Mouse (Mus musculus) left cerebral cortex, adult 9 months (tissue): ENCODE measurements around the gene Hdac9.
"Not testable (repeated sequence)": the region's sequence is repeated elsewhere in the genome, so short reads cannot be mapped to it uniquely, and the experiment has no call there.

ENCODE experiments used
- DNase-seq, 2 experiments: peaks; one replicate each; pipeline ENCODE4 v3.0.0; 2022; ENCODE audit warnings: low spot score in 2 of 2

Hdac9 gene

DNA sequence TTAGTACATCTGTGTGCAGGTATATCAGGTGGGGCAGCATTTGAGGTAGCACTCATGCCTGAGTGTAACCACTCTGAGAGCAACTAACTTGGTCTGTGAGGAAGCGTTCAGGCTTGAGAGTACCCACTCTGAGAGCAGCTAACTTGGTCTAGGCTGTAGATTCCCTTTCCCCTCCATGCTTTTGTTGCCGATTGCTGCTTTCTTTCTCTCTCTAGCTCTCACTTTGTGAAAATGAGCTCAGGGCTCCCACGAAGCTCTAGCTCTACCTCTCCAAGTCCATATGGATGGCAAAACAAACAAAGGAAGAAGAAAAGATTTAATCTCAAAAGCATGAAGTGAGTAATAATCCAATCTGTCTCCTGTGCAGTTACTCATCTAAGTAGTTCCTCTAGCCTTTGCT, 421.0 kb downstream of the Hdac9 start:
- peak in 1 of 2 experiments; percentile 47 for DNase-seq

DNA sequence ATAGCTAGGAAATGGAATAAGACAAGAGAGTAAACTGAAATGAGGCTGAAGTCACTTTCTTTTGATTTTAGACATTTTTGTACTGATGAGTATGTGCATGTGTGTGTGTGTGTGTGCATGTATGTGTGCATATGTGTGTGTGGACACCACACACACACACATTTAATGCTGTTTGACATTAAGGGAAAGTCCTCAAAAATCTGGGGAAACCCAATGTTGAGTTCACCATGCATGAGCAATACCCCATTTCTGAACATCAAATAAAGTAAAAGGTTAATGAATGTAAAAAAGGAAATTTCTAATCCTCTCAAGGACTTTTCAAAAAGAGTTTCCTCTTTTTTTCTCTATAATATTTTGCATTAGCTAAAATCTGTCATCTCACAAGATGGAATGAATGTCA, 427.3 kb downstream of the Hdac9 start:
- DNase-seq: no peak

DNA sequence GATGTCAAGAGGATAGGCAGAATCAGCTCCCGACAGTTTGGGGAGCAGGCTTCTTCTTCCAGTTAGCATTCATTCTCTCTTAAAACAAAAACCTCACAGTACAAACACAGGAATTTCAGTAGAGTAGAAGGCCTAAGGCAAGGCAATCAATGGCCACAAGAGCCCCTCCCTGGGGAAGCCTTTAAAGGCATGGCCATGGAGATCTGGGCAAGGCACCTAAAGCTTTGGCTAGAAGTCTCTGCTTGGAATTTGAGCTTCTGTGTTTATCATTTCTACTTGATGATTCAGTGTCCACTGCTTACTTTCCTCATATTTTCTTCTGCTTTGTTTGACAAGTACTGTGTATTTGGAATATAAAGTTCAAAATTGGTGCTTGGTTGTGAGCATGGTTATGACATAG, 429.2 kb downstream of the Hdac9 start:
- no peak for DNase-seq

DNA sequence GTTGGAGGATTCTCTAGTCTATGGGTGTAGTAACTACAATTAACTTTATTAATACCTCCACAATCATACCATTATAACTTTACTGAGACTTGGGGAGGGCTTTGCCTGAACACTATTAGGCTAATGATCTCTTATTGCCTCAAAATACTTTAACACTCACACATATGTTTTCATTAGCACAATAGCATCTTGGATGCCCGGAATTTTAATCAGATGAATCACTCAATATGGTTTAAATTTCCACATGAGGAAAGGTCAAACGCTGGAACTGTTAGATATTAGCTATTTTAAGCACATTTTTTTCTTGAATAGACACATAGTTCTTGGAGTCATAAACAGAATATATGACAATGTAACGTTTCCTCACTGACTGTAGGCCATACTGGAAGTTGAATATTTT, 429.9 kb downstream of the Hdac9 start:
- DNase-seq: no peak

DNA sequence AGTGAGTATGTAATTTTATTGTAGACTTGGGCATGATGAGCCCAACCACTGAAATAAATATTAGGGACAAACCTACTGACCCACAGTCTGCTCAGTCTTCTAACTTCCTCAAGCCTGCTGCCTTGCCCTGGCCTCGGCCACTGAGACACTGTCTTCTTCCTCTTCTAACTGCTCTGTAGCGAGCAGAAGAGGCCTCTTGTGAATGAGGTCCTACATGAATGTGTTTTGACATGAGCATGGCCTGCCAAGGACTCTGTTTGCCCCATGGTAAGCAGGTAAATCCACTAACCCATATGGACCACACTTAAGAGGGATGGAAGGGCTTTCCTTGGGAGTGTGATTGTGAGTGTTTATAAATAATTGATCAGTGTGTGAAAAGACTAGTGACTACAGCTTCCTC, 430.9 kb downstream of the Hdac9 start:
- DNase-seq: no peak

DNA sequence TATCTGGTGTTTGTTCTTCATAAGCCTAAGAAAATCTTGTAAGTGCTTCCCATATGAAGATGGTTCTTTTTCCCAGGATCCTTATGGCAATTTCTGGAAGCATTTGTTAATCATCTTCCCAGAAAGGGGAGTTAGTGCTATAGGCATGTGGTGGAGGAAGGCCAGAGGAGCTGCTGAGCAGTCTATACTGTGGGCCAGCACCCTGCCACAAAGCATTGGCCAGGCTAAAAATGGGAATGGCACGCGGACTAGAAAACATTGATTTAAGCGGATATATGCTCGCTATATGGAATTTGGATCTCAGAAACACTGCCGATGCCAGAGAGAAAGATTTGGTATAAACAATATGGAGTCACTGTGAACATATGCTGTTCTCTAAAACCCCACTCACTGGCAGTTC, 435.2 kb downstream of the Hdac9 start:
- no peak for DNase-seq

DNA sequence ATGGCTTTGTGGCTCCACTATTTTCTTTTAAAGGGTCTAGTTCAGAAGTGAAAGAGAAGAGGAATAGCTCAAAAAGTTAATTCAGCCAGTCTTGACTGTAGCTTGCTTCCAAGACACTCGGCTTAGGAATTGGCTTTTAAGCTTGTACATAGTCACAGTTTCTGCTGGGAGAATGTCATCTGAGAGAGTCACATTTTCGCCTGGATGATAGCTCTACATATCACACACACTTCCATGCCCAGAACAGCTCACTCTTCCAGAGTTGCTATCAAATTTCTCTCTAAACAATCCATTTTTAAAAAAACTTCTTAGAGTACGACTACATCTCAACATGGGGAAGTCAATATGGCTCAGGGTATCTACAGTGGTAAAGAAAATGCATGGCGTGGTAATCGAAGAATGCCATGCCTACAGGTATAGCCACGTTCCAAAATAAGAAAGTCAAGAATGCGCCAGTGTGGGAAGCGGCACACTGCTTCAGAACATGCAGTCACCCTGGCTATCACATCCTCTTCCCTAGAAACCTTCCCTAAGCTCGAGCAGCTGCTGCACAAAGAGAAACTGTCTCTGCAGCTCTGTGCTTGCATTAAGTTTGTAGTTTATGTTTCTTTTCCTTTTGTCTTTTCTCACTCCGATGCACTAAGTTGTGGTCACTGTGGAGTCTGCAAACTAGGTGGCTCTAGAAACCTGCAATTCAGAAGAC, 443.8 kb downstream of the Hdac9 start:
- peak in 1 of 2 experiments; percentile 28 for DNase-seq

DNA sequence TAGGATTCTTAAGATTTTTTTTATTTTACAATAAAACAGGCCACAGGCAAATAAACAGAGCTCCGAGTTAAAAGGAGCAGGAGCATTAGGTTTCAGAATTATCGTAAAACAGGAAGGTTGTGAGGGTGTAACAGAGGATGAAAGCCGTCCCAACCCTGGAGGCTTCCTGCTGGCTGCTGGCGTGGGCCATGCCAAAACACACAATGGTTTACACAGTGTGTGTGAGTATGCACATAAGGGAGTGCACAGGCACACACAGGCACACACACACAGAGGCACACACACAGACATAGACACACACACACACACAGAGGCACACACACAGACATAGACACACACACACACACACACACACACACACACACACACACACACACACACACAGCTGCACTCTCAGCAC, 444.4 kb downstream of the Hdac9 start:
- DNase-seq: no peak

DNA sequence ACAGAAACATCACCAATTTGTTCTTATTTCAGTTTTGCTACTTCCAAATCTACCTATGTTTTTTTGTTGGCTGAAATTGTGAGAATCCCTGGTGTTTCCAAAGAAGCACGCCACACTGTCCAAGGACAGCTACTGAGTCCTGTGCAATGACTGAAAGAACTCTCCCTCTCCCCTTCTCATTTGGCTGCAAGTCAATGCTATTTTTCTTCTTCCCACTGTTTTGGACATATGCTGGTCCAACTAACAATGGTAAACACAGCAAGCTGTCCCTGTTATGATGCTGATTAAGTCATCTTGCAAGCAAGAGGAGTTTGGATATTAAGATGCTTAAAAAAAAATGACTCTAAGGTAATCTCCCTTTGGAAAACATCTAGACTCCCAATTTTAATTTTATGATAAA, 455.2 kb downstream of the Hdac9 start:
- no peak for DNase-seq

DNA sequence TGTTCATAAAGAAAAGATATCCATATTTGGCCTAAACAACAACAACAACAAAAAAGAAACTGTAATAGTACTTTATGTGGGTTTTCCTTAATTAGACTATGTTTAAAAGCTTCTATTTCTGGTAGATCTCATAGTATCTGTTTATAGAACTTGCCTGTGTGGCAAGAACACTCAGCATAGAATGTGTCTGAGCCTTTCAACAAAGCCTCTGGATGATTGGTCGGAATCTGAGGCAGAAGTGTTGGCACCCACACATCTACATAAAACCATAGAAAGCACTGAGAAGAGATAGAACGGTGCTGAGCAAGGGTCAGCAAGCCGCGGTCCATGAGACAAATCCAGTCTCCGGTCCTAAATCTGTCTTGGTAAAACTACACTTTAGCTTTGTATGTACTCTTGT, 464.3 kb downstream of the Hdac9 start:
- no peak for DNase-seq

DNA sequence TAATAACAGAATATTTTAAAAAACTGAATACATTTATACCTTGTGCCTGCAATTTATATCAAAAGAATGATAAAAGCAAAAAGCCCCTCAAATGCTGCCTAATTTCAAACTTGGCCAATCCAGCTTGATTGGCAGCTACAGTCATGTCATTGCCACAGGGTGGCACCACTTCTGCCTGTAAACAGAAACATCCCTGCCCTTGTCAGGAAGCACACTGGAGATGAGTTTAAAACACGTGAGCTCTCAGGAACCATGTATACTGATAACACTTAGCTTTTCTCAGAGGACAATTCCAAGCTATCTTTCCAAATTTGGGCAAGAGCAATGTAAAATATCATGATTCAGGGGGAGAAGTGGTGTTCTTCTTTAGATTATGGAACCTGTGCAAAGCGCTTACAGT, 465.7 kb downstream of the Hdac9 start:
- DNase-seq: peak in 1 of 2 experiments; percentile 36

DNA sequence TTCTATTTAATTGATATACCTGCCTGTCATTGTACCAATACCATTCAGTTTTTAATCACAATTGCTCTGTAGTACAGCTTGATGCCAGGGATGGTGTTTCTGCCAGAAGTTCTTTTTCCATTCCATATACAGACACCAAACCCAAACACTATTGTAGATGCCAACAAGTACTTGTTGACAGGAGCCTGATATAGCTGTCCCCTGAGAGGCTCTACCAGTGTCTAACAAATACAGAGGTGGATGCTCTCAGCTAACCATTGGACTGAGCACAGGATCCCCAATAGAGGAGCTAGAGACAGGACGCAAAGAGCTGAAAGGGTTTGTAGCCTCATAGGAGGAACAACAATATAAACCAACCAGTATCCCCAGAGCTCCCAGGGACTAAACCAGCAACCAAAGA, 472.2 kb downstream of the Hdac9 start:
- not testable (repeated sequence) for DNase-seq

DNA sequence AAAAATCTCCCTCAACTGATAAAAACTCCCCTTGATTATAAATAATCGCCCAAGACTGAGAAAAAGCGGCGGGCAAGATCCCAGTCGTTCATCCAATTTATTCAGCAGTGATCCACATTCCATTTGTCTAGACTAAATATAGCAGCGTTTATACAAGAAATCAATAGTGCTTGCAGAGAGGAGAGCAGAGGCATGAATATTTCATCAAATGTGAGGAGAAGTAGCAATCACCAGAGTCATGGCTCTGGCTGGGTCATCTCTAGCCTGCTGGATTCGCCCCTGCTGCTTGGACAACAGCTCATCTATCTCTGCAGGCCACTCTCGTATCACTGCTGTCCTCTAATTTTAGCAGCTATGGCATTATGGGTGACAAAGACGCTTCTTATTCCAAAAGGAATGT, 476.0 kb downstream of the Hdac9 start:
- DNase-seq: no peak

DNA sequence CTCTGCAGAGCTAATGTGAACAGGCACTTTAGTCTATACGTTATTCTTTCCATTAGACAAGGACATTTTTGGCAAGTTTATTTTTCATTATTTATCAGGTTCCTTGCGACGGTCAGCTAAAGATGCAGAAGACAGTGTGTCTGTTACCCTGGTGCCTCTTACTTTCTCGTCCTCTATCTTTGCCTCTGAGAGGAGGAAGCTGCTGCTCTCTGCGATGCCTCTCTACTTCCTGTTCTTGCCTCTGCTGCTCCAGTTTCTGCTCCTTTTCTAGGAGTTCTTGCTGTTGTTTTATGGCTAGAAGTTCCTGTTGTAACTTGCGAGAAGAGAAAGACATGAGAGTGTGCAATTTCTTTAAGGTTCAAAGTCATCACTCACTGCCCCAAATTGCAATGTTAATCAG, 484.0 kb downstream of the Hdac9 start:
- DNase-seq: no peak

DNA sequence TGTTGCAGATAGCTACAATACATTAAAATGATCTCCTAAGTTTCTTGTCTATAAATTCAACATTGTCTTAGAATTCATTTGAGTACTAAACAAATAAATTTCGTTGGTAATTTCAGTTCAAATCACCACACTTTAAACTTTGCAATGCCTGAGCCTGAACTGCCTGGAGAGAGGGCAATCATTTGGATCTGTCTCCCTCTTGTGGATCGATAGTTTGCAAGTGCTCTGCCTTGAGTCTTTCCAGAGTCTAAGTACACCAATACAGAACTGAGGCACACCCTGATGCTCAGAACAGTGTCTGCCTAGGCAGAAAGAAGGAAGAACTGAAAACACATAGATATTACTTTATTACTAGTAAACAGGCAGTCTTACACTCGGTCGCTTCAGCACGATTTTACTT, 484.4 kb downstream of the Hdac9 start:
- DNase-seq: peak in 1 of 2 experiments; percentile 35

DNA sequence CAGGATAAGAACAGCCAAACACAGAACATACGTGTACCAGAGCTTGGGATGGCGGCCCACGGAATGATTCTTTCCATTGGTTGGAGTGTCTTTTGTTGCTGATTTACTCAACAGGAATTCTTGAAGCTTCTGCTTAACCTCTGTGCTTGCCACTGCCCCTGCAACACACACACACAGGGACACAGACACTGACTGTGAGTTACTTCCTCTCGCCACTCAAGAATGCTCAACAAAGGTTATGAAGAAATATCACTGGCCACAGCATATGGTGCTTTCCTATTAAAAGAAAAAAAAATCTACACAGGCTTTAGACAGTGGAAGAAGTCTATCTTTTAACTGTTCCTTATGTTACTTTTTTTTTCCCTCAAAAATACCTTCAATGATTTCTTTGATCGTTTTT, 485.1 kb downstream of the Hdac9 start:
- no peak for DNase-seq

DNA sequence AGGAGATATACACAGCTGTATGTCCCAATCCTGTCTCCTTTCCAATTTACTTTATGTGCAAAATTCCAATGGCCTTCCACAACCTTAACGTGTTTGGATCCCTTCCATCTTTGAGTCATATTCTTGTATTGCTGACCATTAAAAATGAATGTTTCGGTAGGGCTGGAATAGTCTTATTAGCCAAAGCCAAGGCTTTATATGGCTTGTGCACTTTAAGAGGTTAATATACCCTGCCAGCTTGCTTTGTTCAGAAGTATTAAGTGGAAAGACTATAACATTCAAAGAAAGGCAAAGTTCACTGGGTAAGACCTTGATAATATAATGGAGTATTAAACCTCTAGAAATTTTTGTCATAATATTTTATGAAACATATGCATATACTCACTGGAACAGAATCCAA, 491.4 kb downstream of the Hdac9 start:
- DNase-seq: no peak

DNA sequence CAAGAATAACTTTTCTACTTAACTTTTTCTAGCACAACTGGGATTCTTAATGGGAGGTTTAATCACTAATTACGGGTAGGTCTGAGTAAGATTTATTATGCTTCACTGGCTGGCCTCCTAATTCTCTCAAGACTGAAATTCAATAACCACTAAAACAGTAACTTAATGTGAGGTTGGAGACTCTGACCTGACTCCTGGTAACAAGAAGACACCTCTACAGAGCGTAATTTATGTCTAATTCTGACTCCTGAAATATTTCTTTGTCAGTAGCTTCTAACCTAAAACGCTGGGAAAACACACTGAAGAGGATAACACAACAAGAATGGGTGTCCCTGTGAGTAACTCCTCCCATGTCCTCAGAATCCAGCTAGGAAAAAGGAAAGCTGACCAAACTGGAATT, 508.8 kb downstream of the Hdac9 start:
- DNase-seq: no peak

DNA sequence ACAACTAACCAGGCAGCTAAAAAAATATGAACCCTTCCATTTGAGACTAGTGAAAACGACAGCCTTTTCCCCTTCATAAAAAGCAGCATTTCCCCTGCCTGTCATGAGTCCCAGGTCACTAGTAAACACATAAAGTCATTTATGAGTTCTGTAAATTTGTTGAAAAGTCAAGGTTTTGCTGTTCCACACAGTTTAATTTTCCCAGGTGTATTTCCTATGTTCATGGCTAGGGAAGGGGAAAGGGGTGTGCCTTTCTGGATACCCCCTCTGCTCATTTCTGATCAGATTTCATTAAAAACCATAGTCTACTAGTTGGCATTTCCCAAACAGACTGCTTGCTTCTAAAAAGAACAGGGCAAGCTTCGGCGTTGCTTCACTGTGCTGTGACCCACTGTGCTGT, 509.8 kb downstream of the Hdac9 start:
- DNase-seq: no peak

DNA sequence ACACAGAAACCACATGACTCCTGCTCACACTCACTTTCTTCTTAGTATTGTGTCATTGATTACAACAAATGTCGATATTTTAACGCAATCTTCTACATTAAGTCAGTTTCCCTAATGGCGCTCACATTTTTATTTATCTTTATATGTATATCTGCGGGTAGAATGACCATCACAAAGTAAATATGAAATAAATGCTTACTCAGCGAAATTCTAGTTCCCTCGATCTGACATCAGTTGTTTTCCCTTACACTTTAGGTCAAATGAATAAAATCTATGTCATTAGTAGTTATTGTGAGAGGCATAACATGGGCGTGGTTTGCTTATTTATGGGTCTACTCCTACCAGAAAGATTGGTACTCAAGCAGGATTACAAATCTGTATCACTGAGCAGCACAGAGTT, 514.8 kb downstream of the Hdac9 start:
- DNase-seq: no peak

DNA sequence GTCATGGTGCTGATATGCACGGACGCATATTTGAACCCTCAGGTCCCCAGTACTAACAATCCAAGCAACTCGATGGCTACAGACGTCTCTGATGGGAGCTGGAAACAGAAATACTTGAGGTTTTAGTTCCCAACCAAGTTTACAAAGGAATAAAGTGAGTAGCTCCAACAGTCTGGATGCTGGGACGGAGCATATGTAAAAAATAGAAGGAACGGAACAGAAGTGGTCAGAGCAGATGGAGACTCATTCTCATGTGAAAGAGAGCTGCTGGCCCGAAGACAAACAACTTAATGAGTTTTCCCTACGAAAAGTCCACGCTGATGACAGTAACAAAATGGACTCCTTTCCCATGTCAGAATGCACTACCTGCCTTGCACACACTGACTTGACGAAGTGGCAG, 518.3 kb downstream of the Hdac9 start:
- no peak for DNase-seq

DNA sequence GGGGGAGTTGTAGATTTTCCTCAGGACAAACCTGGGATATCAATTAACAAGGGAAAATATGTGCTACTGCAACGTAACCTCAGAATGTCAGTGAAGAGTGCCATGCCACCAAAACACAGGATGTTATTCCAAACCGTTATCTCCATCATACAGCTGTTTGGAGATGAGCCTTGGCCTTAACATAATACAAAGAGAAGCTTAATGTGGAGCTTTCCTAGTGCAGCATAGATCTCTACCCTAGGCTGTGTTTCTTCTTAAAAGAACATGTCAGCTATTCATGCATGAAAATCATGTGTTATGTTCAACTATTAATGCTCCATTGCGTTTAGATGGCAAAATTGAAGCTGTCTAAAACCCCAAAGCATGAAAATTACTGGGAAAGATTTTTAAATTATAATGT, 522.6 kb downstream of the Hdac9 start:
- no peak for DNase-seq

DNA sequence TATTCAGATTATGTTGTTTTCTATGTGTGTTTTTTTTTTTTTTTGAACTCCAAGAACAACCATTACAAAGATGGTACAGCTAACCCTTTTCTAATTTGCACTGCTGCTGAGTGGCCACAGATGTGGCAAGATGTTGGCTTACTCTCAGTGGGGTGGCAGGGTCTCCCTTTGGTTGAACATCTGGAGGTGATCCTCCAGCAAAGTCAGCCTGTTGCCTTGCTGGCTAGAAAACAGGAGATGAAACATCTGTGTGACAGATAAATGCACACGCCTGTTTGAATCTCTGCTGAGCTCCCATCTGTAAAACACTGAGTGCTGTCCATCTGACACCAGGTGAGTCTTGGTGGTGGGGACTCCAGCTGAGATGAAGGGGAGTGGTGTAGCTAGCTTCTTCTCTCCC, 537.2 kb downstream of the Hdac9 start:
- DNase-seq: no peak

DNA sequence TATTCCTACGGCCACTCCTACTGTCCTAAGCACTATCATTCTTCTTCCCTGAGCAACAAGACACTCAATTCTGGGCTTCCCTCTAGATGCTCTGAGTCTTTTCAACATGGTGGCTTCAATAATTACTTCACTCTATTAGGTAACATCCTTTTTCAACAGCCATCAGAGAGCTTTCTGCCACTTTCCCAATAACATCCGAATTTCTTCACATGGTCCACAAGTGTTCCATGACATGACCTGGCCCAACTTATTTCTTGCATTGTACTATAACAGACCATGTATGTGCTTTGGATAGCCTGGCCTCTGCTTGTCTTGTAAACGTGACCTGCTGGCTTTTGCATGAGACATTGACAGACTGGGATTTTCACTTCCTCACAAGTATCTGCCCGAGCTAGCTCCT, 538.3 kb downstream of the Hdac9 start:
- DNase-seq: no peak
